Mouse (Mus musculus) limb, embryonic 11.5 days (tissue): ENCODE measurements around the gene Pik3c2g. TPM values are rescaled to one million over a fixed set of nuclear protein-coding genes. Genes with fewer than 3 reads are reported as not detected.

Experiments
- ATAC-seq: fragments of 200-750 bp; cut with Nextera tagmentation; 2 replicates; pipeline ENCODE4 v1.8.0; 2017; ENCODE audit warnings: low read depth; ENCODE audit not compliant: insufficient number of reproducible peaks, low FRiP score, low TSS enrichment
- DNase-seq: peaks from one replicate; pipeline ENCODE4 v3.0.0-alpha.2; 2015; ENCODE audit warnings: low spot score
- H3K27ac ChIP-seq: fragments of 300-500 bp; sonication (generic); replicated peaks from 2 replicates; pipeline ENCODE4 v1.5.1; 2014; ENCODE audit warnings: low read depth, mild to moderate bottlenecking, low read length
- H3K27me3 ChIP-seq: fragments of 300-500 bp; sonication (generic); 2 replicates; pipeline ENCODE4 v1.6.1; 2014; ENCODE audit warnings: mild to moderate bottlenecking, low read length, mixed read lengths; ENCODE audit not compliant: control insufficient read depth, insufficient read depth
- H3K36me3 ChIP-seq: fragments of 300-500 bp; sonication (generic); 2 replicates; pipeline ENCODE4 v1.6.1; 2014; ENCODE audit warnings: mild to moderate bottlenecking, low read length, moderate library complexity, mixed read lengths; ENCODE audit not compliant: control insufficient read depth, insufficient read depth
- H3K4me1 ChIP-seq: fragments of 300-500 bp; sonication (generic); 2 replicates; pipeline ENCODE4 v1.6.1; 2014; ENCODE audit warnings: low read length, mixed read lengths; ENCODE audit not compliant: control insufficient read depth, insufficient read depth
- H3K4me2 ChIP-seq: fragments of 300-500 bp; sonication (generic); 2 replicates; pipeline ENCODE4 v1.6.1; 2014; ENCODE audit warnings: low read depth, mild to moderate bottlenecking, moderate library complexity; ENCODE audit not compliant: severe bottlenecking
- H3K4me3 ChIP-seq: fragments of 300-500 bp; sonication (generic); 2 replicates; pipeline ENCODE4 v1.5.1; 2014; ENCODE audit warnings: low read depth, low read length
- H3K9ac ChIP-seq: fragments of 300-500 bp; sonication (generic); 2 replicates; pipeline ENCODE4 v1.6.1; 2014; ENCODE audit warnings: mild to moderate bottlenecking, low read length
- H3K9me3 ChIP-seq: fragments of 300-500 bp; sonication (generic); 2 replicates; pipeline ENCODE4 v1.6.1; 2016; ENCODE audit warnings: low read length; ENCODE audit not compliant: control insufficient read depth
- WGBS: fragments of 180-500 bp; shearing (Covaris S2); extraction: QIAGEN DNeasy Blood & Tissue Kit; methylation state at CpG from one replicate; pipeline ENCODE4 v1.1.7; 2014; 5-methylcytosine and 5-hydroxymethylcytosine counted together
- polyA plus RNA-seq: library from polyadenylated mRNA; unstranded; fragments of >200 nt; fragmentation: Nextera tagmentation; extraction: Ambion mirVana; gene quantifications from 2 replicates; pipeline ENCODE4 v1.2.1, GENCODE M21; 2014

Pik3c2g gene
- polyA plus RNA-seq, 1 experiment from 2014 or later = 0.44 TPM

- Histone ChIP-seq H3K27ac (no peak overlapping the region), H3K4me3 (no peak overlapping the region), H3K27me3 (no peaks in the 10 kb centered on the region), H3K4me1 (no peaks in the 10 kb centered on the region), H3K9ac (no peak overlapping the region), H3K4me2 (no peak overlapping the region), H3K9me3 (no peaks in the 10 kb centered on the region), H3K36me3 (no peaks in the 10 kb centered on the region)
- no peak for ATAC-seq
- WGBS = 95% methylated on average over 8 of the region's 8 CpGs
- no peak for DNase-seq
Measured at GRCm38 (mm10) chr6:139841272-139841671, 254.3 kb downstream of the Pik3c2g start.

- no peak for ATAC-seq
- H3K36me3 ChIP-seq = no peaks in the 10 kb centered on the region
- H3K4me1 ChIP-seq = no peaks in the 10 kb centered on the region
- no peak for DNase-seq
- no peak overlapping the region for H3K9ac ChIP-seq
- 100% methylated on average over 1 of the region's 1 CpGs for WGBS
- no peak overlapping the region for H3K27ac ChIP-seq
- no peaks in the 10 kb centered on the region for H3K27me3 ChIP-seq
- H3K9me3 ChIP-seq = no peaks in the 10 kb centered on the region
- H3K4me3 ChIP-seq = no peak overlapping the region
- H3K4me2 ChIP-seq = no peak overlapping the region
Measured at GRCm38 (mm10) chr6:139842626-139843025, 255.6 kb downstream of the Pik3c2g start.

GRCm38 (mm10) chr6:139843531-139843930 is 256.5 kb downstream of the Pik3c2g start:
- H3K4me1 ChIP-seq = no peaks in the 10 kb centered on the region
- H3K27ac ChIP-seq = no peak overlapping the region
- no peak for DNase-seq
- H3K9me3 ChIP-seq = no peaks in the 10 kb centered on the region
- H3K4me3 ChIP-seq = no peak overlapping the region
- 71% methylated on average over 4 of the region's 4 CpGs for WGBS
- no peaks in the 10 kb centered on the region for H3K36me3 ChIP-seq
- H3K27me3 ChIP-seq = no peaks in the 10 kb centered on the region
- ATAC-seq = no peak
- no peak overlapping the region for H3K4me2 ChIP-seq
- H3K9ac ChIP-seq = no peak overlapping the region

DNA sequence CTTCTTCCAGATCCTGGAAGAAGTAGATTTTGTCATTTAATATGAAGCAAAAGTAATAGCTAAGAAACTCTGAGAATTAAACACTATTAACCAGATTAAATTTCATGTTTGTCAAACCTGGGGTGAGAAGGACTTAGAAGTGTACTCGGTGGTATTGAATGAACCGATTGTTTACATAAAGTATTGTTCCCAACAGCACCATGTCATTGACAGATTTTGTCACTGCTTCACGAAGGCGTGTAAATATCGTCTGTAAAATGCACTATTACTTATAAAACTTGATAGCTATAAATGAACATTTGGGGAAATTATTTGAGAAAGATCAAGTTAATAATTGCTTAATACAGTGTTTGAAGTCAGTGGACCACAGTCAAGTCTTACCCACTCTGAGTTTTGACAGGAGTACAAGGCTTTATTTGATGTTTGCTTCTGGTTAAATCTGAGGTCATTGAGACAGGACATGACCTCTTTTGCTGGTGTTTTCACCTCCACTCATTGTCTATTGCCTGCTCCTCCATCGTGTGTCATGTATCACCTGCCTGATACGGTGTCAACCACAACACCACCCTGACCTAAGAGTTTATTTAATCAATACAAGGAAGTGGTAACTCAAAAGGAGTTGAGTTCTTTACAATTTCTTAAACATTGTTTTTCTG is 260.0 kb downstream of the Pik3c2g start:
- ATAC-seq = no peak

DNA sequence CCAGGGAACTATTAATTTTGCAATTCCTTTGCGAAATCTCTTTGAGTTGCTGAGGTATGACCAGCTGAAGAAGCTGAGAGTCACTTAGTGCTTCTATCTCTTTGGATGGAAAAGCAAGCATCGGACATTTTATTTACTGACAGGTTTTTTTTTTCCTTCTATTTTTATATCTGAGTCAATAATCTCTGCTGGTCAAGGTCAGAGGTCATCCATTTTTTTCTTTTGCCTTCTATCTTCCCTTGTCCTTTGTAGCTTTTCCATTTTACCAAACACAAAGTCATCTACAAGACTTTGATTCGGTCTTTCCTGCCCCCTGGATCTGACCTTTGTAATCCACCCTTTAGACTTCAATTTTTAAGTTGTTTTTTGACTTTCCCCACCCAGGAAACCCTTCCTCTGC is 262.9 kb downstream of the Pik3c2g start:
- Histone ChIP-seq H3K36me3 (no peaks in the 10 kb centered on the region), H3K4me1 (no peaks in the 10 kb centered on the region), H3K27ac (no peak overlapping the region), H3K9ac (no peak overlapping the region), H3K27me3 (no peaks in the 10 kb centered on the region), H3K9me3 (no peaks in the 10 kb centered on the region), H3K4me2 (no peak overlapping the region), H3K4me3 (no peak overlapping the region)
- no peak for DNase-seq
- ATAC-seq = no peak
- WGBS = 88% methylated on average over 3 of the region's 3 CpGs

More for the DNA sequence above, 260.0 kb downstream of the Pik3c2g start:
- no peaks in the 10 kb centered on the region for H3K36me3 ChIP-seq
- no peak overlapping the region for H3K4me3 ChIP-seq
- H3K27ac ChIP-seq = no peak overlapping the region
- H3K9me3 ChIP-seq = no peaks in the 10 kb centered on the region
- no peak overlapping the region for H3K9ac ChIP-seq
- H3K4me1 ChIP-seq = no peaks in the 10 kb centered on the region
- no peak for DNase-seq
- 87% methylated on average over 7 of the region's 7 CpGs for WGBS
- H3K27me3 ChIP-seq = no peaks in the 10 kb centered on the region
- no peak overlapping the region for H3K4me2 ChIP-seq

- H3K27me3 ChIP-seq = no peaks in the 10 kb centered on the region
- no peak overlapping the region for H3K4me3 ChIP-seq
- ATAC-seq (no peak), DNase-seq (no peak)
- H3K4me2 ChIP-seq = no peak overlapping the region
- no peaks in the 10 kb centered on the region for H3K36me3 ChIP-seq
- H3K27ac ChIP-seq = no peak overlapping the region
- 93% methylated on average over 21 of the region's 21 CpGs for WGBS
- no peak overlapping the region for H3K9ac ChIP-seq
- no peaks in the 10 kb centered on the region for H3K9me3 ChIP-seq
- no peaks in the 10 kb centered on the region for H3K4me1 ChIP-seq
Measured at GRCm38 (mm10) chr6:139851705-139852603, 264.9 kb downstream of the Pik3c2g start.

DNA sequence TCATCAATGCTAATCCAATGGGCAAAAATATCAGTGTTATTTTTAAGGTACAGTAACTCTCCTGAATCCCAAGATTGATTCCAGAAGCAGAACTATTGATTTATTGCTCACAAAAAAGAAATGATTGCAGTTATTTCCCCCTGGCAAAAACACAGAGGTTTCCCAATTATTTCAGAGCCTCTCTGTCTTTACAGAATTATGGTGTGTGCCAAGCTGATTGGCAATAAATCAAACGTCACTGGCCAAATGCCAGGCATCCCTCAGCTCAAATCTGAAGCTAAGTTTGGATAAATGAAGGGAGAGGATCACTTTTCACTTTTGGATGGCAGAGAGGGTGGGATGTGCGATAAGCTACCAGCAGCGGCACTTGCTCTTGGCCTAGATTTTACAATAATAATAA is 265.8 kb downstream of the Pik3c2g start:
- WGBS = 82% methylated on average over 3 of the region's 3 CpGs
- Histone ChIP-seq H3K4me2 (no peak overlapping the region), H3K4me3 (no peak overlapping the region), H3K27ac (no peak overlapping the region), H3K27me3 (no peaks in the 10 kb centered on the region), H3K9ac (no peak overlapping the region), H3K36me3 (no peaks in the 10 kb centered on the region), H3K9me3 (no peaks in the 10 kb centered on the region), H3K4me1 (no peaks in the 10 kb centered on the region)
- DNase-seq (no peak), ATAC-seq (no peak)

GRCm38 (mm10) chr6:139860141-139860540 is 273.1 kb downstream of the Pik3c2g start:
- Histone ChIP-seq H3K27ac (no peak overlapping the region), H3K27me3 (no peaks in the 10 kb centered on the region), H3K9me3 (no peaks in the 10 kb centered on the region), H3K9ac (no peak overlapping the region), H3K4me2 (no peak overlapping the region), H3K4me1 (no peaks in the 10 kb centered on the region), H3K36me3 (no peaks in the 10 kb centered on the region), H3K4me3 (no peak overlapping the region)
- DNase-seq (no peak), ATAC-seq (no peak)
- WGBS = 93% methylated on average over 3 of the region's 3 CpGs
